Mouse (Mus musculus) adrenal gland, adult (tissue): ENCODE data around the gene Esrp2.

Experiments
- DNase-seq, 2 experiments: peaks; one replicate each; pipeline ENCODE4 v3.0.0; 2022 to 2023; ENCODE audit warnings: low spot score in 1 of 2; ENCODE audit not compliant: inconsistent age in 2 of 2

Esrp2 gene

GRCm38 (mm10) chr8:106149025-106149424 is 12.3 kb upstream of the Esrp2 start:
- DNase-seq = peak; percentile 37 to 71

- DNase-seq = peak; percentile 87 to 96
These were observed 11.2 kb upstream of the Esrp2 start for GRCm38 (mm10) chr8:106147868-106148565.

GRCm38 (mm10) chr8:106146014-106146413 is 9.2 kb upstream of the Esrp2 start:
- no peak for DNase-seq

GRCm38 (mm10) chr8:106145331-106145730 is 8.6 kb upstream of the Esrp2 start:
- DNase-seq = peak in 1 of 2 experiments; percentile 81

- peak; percentile 84 to 96 for DNase-seq
These were observed 4.0 kb upstream of the Esrp2 start for GRCm38 (mm10) chr8:106140769-106141168.

- DNase-seq = no peak
These were observed 3.4 kb upstream of the Esrp2 start for GRCm38 (mm10) chr8:106140191-106140590.

- DNase-seq = no peak
These were observed 1.8 kb upstream of the Esrp2 start for GRCm38 (mm10) chr8:106138616-106139015.

DNA sequence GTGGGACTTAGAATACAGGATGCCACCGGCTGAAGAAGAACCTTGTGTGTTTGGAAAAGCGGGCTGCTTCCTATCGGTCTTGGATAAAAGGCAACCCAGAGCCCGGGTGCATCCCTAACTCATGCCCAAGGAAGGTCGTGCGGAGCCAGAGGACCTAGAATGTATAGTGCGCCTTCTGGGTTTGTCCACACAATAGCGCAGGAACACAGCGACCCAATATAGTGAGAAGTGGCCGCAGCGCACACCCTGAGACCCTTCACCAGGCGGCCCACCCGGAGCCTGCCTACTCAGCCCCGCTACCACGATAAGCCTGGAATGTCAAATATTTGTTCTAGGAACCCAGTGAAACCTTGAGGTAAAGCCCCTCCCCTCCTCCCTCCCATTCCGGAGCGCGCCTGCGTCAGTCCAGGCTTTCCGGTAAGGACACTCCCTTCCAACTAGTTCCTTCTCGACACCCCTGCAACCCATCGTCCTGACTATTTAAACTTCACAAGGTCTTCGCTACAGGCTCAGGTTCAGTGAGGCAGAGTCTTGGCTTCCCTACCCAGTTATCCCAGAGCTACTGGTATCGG is 1.2 kb upstream of the Esrp2 start:
- peak; percentile 85 to 95 for DNase-seq

DNA sequence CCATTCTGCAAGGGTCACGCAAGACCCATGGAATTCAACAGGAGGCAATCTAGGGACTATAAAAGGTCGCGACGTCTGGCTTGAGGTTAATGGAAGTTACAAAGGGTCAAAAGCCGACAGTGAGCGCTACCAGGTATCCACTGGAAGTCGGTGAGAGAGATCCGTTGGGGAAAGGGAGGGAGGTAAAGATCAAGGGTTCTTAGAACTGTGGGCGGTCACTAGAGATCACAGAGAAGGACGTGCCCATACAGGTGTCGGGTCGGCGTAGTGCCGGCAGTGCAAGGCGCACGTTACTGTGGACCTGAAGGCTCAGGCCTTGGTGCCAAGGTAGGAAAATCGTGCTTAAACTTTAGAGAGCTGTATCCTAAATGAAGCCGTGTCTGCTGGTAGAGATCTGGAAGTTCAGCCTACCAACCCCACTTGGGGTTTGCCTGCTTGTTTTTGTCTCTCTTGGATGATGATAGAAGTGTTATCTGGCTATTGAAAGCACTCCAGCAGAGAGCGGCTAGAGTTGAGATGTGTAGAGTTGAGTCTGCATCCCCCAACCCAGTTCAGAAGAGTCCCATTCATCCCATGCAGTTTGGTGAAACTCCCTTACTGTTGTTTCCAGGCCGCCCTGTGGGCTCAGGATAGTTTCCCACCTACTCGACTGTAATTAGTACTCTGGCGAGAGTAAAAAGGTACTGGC is 588 bp upstream of the Esrp2 start:
- peak in 1 of 2 experiments; percentile 58 for DNase-seq

GRCm38 (mm10) chr8:106135672-106136071 is 1.1 kb downstream of the Esrp2 start:
- DNase-seq = no peak

DNA sequence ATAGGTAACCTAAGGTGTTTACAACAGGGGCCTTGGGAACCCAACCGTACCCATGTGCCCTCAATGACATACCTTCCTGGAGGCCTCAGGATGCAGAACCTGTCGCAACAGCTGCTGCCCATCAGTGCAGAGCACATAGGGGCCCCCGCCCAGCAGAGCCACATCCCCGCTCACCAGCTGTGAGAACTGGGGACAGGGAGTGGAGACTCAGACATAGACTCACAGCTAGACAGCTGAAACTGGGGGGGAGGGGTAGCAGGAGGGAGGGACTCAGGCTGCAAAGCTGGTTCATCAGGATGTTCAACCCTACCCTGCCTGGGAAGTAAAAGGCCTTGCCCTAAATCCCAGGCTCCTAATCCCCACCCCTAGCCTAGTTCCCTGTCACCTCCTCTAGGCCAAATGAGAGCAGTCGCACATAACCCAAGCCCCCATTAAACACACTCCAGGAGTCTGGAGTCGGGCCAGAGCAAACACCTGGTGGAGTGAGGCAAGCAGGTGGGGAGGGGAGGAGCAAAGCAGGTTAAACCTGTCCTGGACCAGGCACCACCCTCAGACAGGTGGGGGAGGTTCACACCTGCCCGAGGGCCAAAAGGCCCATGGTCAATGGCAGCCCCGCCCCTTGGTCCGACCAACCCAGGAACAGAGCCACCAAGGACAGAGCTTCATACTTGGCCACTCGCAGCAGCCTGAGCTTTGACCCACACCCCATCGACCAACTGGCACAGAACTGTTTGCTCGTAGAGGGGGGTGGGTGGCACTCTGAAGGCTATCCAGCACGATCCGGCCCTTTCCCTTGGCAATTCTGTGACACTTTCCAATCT is 1.8 kb downstream of the Esrp2 start:
- peak in 1 of 2 experiments; percentile 41 for DNase-seq

DNA sequence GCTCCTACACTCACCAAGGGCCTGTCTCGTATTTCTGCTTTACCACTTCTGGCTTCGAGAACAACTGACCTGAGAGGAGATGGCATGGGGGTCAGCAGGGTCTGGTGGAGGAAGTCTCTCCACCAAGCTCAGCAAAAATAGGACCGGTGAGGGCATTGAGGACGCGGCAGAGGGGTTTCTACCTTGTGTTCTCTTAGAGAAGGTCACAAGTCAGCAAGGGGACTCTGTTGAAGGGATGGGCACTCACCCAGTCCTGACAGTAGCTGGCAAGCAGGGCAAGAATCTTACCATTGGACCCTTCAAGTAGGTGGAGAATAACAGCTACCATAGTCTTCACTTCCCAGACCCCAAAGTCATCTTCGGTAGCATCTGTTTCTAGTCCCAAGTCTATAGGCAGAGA is 2.8 kb downstream of the Esrp2 start:
- DNase-seq = no peak

DNA sequence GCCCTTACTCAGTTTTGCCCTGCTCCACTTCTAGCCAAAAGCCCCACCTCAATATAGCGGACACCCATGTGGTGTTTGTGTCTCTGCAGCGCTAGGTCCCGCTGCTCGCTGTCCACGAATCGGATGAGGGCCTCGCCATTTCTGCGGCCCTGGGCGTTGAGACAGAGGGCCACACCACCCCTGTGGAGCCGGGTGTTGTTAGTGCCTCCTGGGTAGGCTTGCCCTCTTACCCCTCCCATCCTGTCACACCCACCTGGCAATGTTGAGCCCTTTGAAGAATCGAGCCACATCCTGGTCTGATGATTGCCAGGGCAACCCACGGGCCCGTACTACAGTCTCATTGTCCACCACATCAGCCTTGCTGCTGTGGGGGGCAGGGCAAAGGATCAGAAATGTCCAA is 3.2 kb downstream of the Esrp2 start:
- DNase-seq = no peak

DNA sequence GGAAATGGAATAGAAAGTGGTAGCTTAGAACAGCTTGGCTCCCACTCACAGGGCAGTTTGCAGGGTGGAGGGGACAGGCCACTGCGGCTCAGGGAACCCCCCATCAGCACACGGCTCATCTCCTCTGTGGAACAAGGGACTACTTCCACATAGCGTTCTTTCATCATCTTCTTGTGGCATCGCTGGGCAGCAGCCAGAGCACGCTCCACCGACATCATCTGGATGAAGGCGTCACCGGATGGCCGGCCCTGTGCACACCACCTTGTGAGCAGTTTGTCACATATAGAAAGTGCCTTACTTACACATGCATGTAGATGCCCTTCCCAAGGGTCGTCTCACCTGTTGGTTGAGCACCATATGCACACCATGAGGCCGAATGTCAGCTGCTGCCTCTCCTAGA is 4.4 kb downstream of the Esrp2 start:
- DNase-seq = no peak

DNA sequence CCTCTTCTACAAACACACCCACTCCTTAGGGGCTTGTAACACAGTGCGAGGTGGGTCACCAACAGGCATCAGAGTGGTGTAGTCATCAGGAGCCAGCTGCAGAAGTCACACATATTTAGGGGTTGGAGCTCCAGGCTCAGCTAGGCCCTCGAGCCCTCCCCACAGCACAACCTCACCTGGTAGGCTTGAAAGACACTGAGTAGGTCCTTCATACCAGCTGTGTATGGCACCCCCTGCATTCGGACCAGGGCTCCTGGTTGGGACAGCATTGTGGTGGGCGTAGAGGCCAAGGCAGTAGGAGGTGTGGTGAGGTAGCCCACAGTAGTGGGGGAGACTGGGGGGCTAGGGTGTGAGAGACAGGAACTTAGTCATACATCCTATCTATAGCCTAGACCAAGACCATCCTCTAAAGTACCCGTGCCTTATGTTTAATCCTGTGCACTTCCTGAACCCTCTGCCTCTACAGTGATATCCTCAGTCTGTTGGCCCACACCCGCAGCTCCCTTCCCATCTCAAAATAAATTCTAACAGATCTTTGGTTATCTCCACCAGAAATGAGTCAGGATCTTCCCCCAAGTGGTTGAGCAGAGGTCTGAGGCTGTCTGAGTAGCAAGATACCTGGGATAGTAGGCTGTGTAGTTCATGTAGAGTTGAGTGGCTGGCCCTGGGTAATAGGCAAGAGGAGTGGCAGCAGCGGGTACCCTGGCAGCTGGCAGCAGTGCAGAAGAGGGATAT is 5.1 kb downstream of the Esrp2 start:
- no peak for DNase-seq

DNA sequence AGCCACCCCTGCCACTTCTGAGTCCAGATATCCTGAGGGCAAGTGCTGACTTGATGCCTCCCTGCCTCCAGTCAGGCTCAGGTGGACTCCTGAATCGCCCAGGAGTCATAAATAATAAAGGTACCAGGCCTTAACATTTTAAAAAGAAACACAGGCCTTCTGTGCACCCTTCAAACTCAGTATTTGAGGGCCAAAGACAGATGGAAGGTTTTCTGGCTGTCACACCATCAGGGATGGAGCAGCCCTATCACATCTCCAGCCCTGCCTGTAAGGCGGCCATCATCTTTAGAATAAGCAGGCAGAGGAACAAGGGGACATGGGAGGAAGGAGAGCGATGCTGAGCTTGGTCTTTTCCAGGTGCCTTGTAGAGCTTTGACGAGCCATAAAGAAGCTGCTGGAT is 5.8 kb downstream of the Esrp2 start:
- no peak for DNase-seq

DNA sequence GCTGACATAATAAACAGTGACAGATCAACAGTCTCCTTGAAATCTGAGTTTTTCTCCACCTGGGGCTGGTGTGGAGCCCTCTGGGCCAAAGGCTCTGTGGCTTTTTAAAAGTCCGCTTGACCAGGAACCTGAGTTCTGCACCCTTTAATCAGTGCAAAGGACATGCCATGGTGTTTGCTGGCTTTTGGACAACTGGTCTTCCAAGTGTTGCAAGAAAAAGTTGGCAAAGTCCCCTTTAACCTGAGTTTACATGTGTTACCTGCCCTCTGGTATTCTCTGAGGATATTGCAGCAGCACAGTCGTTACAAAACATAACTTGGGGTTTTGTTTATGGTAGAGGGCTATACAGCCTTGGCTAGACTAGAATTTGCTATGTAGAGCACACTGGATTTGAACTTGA is 6.3 kb downstream of the Esrp2 start:
- no peak for DNase-seq

DNA sequence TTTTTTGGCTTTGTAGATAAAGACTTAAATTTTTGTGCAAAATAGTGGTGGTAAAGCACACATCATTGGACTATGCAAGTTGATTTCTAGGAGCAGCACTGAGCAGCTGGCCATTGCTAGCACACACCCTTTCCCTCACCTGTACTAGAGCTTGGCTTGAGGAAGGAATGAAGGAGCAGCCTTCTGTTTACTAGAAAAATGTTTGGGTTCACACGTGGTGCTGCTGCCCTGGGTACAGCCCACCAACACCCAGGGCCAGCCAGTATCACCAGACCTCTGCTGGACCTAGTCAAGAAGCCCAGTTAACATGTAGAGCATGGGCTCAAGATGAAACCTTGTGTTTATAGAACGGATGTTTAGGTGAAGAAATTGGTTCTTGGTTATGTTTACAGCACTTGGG is 6.8 kb downstream of the Esrp2 start:
- no peak for DNase-seq

DNA sequence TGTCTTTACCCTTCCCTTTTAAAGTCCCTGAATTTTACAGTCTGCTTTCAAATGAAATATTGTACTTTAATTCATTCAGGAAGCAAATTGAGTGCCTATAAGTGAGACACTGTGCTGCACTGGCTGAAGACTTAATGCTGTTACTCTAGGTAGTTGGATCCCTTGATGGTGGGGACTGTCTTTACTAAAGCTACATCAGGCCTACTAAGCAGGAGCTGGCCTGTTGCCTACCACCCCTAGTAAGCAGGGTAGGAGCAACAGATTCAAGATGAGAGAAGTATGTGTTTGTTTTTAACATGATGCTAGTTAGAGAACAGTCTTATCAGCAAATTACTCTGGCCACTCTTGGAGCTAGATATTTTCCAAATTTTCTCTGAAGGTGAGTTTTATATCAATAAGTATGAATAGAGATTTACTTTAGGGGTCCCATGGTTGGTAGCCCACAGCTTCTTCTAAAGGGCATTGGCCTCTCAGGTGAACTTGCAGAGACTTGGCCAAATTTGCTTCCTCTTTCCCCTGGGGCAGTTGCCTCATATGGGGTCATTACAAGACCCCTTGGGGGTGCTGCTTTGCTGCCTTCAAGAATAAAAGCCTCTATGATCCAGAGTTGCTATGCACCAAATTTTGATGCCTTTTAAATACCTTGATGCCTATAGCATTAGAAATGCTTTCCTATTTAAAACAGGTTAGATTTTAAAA is 7.4 kb downstream of the Esrp2 start:
- DNase-seq = peak in 1 of 2 experiments; percentile 48

- no peak for DNase-seq
These were observed 8.8 kb downstream of the Esrp2 start for GRCm38 (mm10) chr8:106127882-106128410.
